Mouse (Mus musculus): Measurements from ENCODE around the gene Lrch3. TPM values are rescaled to one million over a fixed set of nuclear protein-coding genes. Genes with fewer than 3 reads are reported as not detected.
"Not testable (repeated sequence)": the region's sequence is repeated elsewhere in the genome, so short reads cannot be mapped to it uniquely, and the experiment has no call there.

Gene Lrch3
- polyA plus RNA-seq, 1 experiment = 32.5 TPM

DNA sequence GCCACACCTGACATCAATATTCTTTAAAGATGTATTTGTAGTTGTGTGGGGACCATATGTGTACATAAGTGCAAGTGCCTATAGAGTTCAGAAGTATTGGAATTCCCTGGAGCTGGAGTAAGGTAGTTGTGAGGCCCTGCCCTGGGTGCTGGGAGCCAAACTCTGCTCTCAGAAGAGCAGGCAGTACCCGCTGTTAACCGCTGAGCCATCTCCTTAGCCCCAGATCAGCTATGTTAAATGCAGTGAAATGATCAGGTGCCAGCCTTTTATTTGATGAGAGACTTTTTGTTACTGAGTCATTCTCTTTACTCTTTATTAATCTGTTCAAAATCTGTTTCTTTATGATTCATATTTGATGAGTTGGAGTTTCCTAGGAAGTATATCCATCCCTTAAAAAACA, 16.0 kb downstream of the Lrch3 start:
- Histone ChIP-seq H3K9ac (ENCODE audit: low read depth, poor library complexity, severe bottlenecking) (no peak overlapping the region), H3K4me3 (ENCODE audit: low read depth, low read length) (no peak overlapping the region), H3K4me1 (ENCODE audit: control insufficient read depth, insufficient read depth, low read length) (peaks cover 1% of the 10 kb centered on the region), H3K9me3 (replicated peaks; ENCODE audit: control insufficient read depth, insufficient read depth, low read length, poor library complexity, severe bottlenecking) (no peaks in the 10 kb centered on the region), H3K27ac (ENCODE audit: insufficient read depth, low read length) (no peak overlapping the region), H3K36me3 (ENCODE audit: control insufficient read depth, insufficient read depth, low read length, poor library complexity, severe bottlenecking) (no peaks in the 10 kb centered on the region), H3K27me3 (ENCODE audit: control insufficient read depth, insufficient read depth, low read length, poor library complexity, severe bottlenecking) (no peaks in the 10 kb centered on the region)
- TF ChIP-seq CTCF (IDR thresholded peaks at IDR 0.05; ENCODE audit: low read depth, low read length) (no peak), POLR2A (IDR thresholded peaks at IDR 0.05; ENCODE audit: insufficient read depth, low read length) (no peak), EP300 (IDR thresholded peaks at IDR 0.05; ENCODE audit: insufficient read depth, low read depth, low read length) (no peak)

DNA sequence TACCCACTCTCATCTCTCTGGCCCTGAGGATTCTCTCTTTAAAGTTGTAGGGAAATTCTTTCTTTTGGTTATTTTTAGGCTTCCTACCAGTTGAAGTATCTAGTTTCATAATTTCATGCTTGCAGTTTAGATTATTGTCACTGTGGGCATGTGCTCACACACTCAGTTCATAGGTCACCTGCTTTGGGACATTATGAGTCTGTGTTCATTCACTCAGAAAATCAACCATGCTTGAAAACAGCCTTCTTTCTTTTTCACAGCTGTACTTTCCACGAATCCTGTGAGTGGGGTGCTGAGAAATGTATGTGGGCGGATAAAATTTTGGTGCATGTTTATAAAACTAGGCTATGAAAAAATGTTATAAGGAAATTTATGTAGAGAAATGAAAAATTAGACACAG, 20.6 kb downstream of the Lrch3 start:
- Histone ChIP-seq H3K4me1 (ENCODE audit: control insufficient read depth, insufficient read depth, low read length) (peaks cover 1% of the 10 kb centered on the region), H3K27me3 (ENCODE audit: control insufficient read depth, insufficient read depth, low read length, poor library complexity, severe bottlenecking) (no peaks in the 10 kb centered on the region), H3K36me3 (ENCODE audit: control insufficient read depth, insufficient read depth, low read length, poor library complexity, severe bottlenecking) (no peaks in the 10 kb centered on the region), H3K27ac (ENCODE audit: insufficient read depth, low read length) (no peak overlapping the region), H3K4me3 (ENCODE audit: low read depth, low read length) (no peak overlapping the region), H3K9me3 (replicated peaks; ENCODE audit: control insufficient read depth, insufficient read depth, low read length, poor library complexity, severe bottlenecking) (no peaks in the 10 kb centered on the region), H3K9ac (ENCODE audit: low read depth, poor library complexity, severe bottlenecking) (no peak overlapping the region)
- TF ChIP-seq POLR2A (IDR thresholded peaks at IDR 0.05; ENCODE audit: insufficient read depth, low read length) = no peak
- TF ChIP-seq CTCF (IDR thresholded peaks at IDR 0.05; ENCODE audit: low read depth, low read length) = no peak
- no peak for TF ChIP-seq EP300 (IDR thresholded peaks at IDR 0.05; ENCODE audit: insufficient read depth, low read depth, low read length)

DNA sequence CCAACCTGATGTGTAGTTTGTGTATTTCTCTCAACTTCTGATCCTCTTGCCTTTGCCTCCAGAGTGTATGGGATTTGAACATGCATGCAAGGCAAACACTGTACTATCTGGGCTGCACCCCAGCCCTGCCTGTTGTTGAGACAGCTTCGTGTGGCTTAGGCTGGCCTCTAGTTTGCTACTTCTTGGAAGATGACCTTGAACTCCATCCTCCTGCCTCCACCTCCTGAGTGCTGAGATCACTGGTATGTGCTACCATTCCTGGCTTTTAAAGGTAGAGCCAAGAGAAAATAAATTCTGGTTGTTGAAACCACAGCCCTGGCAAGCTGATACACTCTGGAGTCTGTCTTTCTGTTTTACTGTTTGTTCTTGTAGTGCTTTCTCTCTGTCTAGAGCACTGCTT, 21.2 kb downstream of the Lrch3 start:
- TF ChIP-seq CTCF (IDR thresholded peaks at IDR 0.05; ENCODE audit: low read depth, low read length) = no peak
- Histone ChIP-seq H3K27me3 (ENCODE audit: control insufficient read depth, insufficient read depth, low read length, poor library complexity, severe bottlenecking) (no peaks in the 10 kb centered on the region), H3K4me1 (ENCODE audit: control insufficient read depth, insufficient read depth, low read length) (no peaks in the 10 kb centered on the region), H3K27ac (ENCODE audit: insufficient read depth, low read length) (no peak overlapping the region), H3K4me3 (ENCODE audit: low read depth, low read length) (no peak overlapping the region), H3K9ac (ENCODE audit: low read depth, poor library complexity, severe bottlenecking) (no peak overlapping the region), H3K36me3 (ENCODE audit: control insufficient read depth, insufficient read depth, low read length, poor library complexity, severe bottlenecking) (no peaks in the 10 kb centered on the region), H3K9me3 (replicated peaks; ENCODE audit: control insufficient read depth, insufficient read depth, low read length, poor library complexity, severe bottlenecking) (no peaks in the 10 kb centered on the region)

DNA sequence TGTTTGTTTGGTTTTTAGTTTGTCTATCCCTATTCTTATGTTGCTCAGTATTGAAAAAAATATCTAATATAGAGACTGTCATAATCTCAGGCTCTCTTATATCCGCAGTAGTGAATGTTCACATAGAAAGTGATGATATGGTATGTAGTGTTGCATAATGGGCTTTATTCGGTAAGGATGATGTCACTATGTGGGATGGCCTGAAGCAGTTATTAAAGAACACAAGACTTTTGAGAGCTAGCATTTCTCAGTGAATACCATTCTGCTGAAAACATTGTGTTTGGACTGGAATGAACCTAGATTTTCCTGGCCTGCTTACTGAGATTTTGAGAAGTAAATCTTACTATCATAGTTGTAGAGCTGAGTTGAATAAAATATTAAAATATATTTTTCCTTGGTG, 23.5 kb downstream of the Lrch3 start:
- H3K4me1 ChIP-seq (ENCODE audit: control insufficient read depth, insufficient read depth, low read length) = no peaks in the 10 kb centered on the region
- H3K36me3 ChIP-seq (ENCODE audit: control insufficient read depth, insufficient read depth, low read length, poor library complexity, severe bottlenecking) = no peaks in the 10 kb centered on the region
- TF ChIP-seq POLR2A (IDR thresholded peaks at IDR 0.05; ENCODE audit: insufficient read depth, low read length) (no peak), EP300 (IDR thresholded peaks at IDR 0.05; ENCODE audit: insufficient read depth, low read depth, low read length) (no peak), CTCF (IDR thresholded peaks at IDR 0.05; ENCODE audit: low read depth, low read length) (no peak)
- no peak overlapping the region for H3K4me3 ChIP-seq (ENCODE audit: low read depth, low read length)
- no peaks in the 10 kb centered on the region for H3K9me3 ChIP-seq (replicated peaks; ENCODE audit: control insufficient read depth, insufficient read depth, low read length, poor library complexity, severe bottlenecking)
- H3K27ac ChIP-seq (ENCODE audit: insufficient read depth, low read length) = no peak overlapping the region
- H3K9ac ChIP-seq (ENCODE audit: low read depth, poor library complexity, severe bottlenecking) = no peak overlapping the region
- no peaks in the 10 kb centered on the region for H3K27me3 ChIP-seq (ENCODE audit: control insufficient read depth, insufficient read depth, low read length, poor library complexity, severe bottlenecking)

DNA sequence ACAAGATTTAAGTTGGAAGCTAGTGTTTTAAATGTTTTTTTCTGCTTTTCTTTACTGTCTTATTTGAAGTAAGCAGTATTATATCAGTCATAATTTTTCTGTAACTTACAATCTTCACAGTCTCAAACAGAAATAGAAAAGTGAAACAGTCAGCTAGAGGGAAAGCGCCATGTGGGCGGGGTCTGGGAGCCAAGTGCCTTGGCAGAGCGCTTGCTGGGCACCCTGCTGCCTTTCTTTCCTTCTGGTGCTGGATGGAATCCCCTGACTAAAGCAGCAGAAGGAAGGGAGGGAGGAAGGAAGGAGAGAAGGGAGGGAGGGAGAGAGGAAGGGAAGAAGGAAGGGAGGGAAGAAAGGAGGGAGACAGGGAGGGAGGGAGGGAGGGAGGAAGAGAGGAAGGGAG, 25.4 kb downstream of the Lrch3 start:
- H3K9me3 ChIP-seq (replicated peaks; ENCODE audit: control insufficient read depth, insufficient read depth, low read length, poor library complexity, severe bottlenecking); H3K4me3 ChIP-seq (ENCODE audit: low read depth, low read length); H3K9ac ChIP-seq (ENCODE audit: low read depth, poor library complexity, severe bottlenecking); H3K4me1 ChIP-seq (ENCODE audit: control insufficient read depth, insufficient read depth, low read length); H3K27ac ChIP-seq (ENCODE audit: insufficient read depth, low read length); H3K36me3 ChIP-seq (ENCODE audit: control insufficient read depth, insufficient read depth, low read length, poor library complexity, severe bottlenecking); H3K27me3 ChIP-seq (ENCODE audit: control insufficient read depth, insufficient read depth, low read length, poor library complexity, severe bottlenecking): not testable (repeated sequence)

DNA sequence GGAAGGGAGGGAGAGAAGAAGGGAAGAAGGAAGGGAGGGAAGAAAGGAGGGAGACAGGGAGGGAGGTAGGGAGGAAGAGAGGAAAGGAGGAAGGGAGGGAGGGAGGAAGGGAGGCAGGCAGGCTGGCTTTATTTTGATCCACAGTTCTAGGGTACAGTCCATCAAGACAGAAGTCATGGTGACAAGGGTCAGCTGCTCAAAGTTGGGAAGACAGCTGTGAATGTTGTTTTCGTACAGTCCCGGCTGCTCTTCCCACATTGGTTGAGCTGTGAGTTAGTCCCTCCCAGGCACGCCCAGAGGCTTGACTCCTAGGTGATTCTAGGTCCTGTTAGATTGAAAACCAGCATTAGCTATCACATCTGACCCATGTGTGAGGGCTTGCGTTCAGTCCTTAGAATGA, 25.8 kb downstream of the Lrch3 start:
- not testable (repeated sequence) for H3K4me1 ChIP-seq (ENCODE audit: control insufficient read depth, insufficient read depth, low read length); H3K27ac ChIP-seq (ENCODE audit: insufficient read depth, low read length); H3K9me3 ChIP-seq (replicated peaks; ENCODE audit: control insufficient read depth, insufficient read depth, low read length, poor library complexity, severe bottlenecking); H3K27me3 ChIP-seq (ENCODE audit: control insufficient read depth, insufficient read depth, low read length, poor library complexity, severe bottlenecking); H3K36me3 ChIP-seq (ENCODE audit: control insufficient read depth, insufficient read depth, low read length, poor library complexity, severe bottlenecking); H3K9ac ChIP-seq (ENCODE audit: low read depth, poor library complexity, severe bottlenecking); H3K4me3 ChIP-seq (ENCODE audit: low read depth, low read length)

DNA sequence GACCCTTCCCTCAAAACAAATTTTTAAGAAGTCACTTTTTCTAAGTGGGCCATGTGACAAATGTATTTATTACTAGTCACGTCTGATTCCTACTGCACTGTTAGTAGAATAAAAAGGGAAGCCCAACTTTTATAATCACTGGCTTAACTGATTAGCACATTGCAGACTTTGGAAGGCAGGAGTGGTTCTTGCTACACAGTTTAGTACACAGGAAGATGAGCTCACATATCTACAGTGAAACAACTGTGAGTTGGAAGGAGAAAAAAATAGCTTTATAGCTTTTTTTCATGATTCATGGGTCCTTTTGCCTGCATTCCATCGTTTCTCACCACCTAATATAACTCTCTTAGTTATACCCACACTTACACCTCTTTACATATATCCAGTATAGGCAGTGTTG, 27.3 kb downstream of the Lrch3 start:
- not testable (repeated sequence) for H3K27me3 ChIP-seq (ENCODE audit: control insufficient read depth, insufficient read depth, low read length, poor library complexity, severe bottlenecking); H3K27ac ChIP-seq (ENCODE audit: insufficient read depth, low read length); H3K36me3 ChIP-seq (ENCODE audit: control insufficient read depth, insufficient read depth, low read length, poor library complexity, severe bottlenecking); H3K9me3 ChIP-seq (replicated peaks; ENCODE audit: control insufficient read depth, insufficient read depth, low read length, poor library complexity, severe bottlenecking); H3K4me3 ChIP-seq (ENCODE audit: low read depth, low read length); H3K9ac ChIP-seq (ENCODE audit: low read depth, poor library complexity, severe bottlenecking); H3K4me1 ChIP-seq (ENCODE audit: control insufficient read depth, insufficient read depth, low read length)
